Mouse (Mus musculus) intestine, embryonic 16.5 days (tissue): ENCODE data around the gene Bmpr1a. TPM values are rescaled to one million over a fixed set of nuclear protein-coding genes. Genes with fewer than 3 reads are reported as not detected.
A peak's percentile ranks its signal among the peaks of the same experiment; 100 is the strongest.
"Not testable (repeated sequence)": the region's sequence is repeated elsewhere in the genome, so short reads cannot be mapped to it uniquely, and the experiment has no call there.

Source experiments
- ATAC-seq: fragments of 200-750 bp; cut with Nextera tagmentation; 2 replicates; pipeline ENCODE4 v1.8.0; 2017; ENCODE audit warnings: moderate TSS enrichment, moderate library complexity
- H3K27ac ChIP-seq: fragments of 300-500 bp; sonication (generic); 2 replicates; pipeline ENCODE4 v1.5.1; 2014; ENCODE audit warnings: mild to moderate bottlenecking, low read length
- H3K27me3 ChIP-seq: fragments of 300-500 bp; sonication (generic); replicated peaks from 2 replicates; pipeline ENCODE4 v1.6.1; 2014; ENCODE audit warnings: low read length, control low read depth, mixed read lengths; ENCODE audit not compliant: control insufficient read depth, insufficient read depth
- H3K36me3 ChIP-seq: fragments of 300-500 bp; sonication (generic); 2 replicates; pipeline ENCODE4 v1.6.1; 2014; ENCODE audit warnings: low read length, control low read depth; ENCODE audit not compliant: control insufficient read depth, insufficient read depth
- H3K4me1 ChIP-seq: fragments of 300-500 bp; sonication (generic); 2 replicates; pipeline ENCODE4 v1.6.1; 2014; ENCODE audit warnings: low read length, control low read depth, mixed read lengths; ENCODE audit not compliant: control insufficient read depth, insufficient read depth
- H3K4me2 ChIP-seq: fragments of 300-500 bp; sonication (generic); 2 replicates; pipeline ENCODE4 v1.6.1; 2014; ENCODE audit warnings: low read depth, low read length, control low read depth
- H3K4me3 ChIP-seq: fragments of 300-500 bp; sonication (generic); 2 replicates; pipeline ENCODE4 v1.5.1; 2014; ENCODE audit warnings: mild to moderate bottlenecking, low read length
- H3K9ac ChIP-seq: fragments of 300-500 bp; sonication (generic); 2 replicates; pipeline ENCODE4 v1.6.1; 2014; ENCODE audit warnings: low read depth, low read length
- H3K9me3 ChIP-seq: fragments of 300-500 bp; sonication (generic); 2 replicates; pipeline ENCODE4 v1.6.1; 2016; ENCODE audit warnings: low read length, control low read depth; ENCODE audit not compliant: control insufficient read depth
- WGBS: fragments of 180-500 bp; shearing (Covaris S2); extraction: QIAGEN DNeasy Blood & Tissue Kit; methylation state at CpG from one replicate; pipeline ENCODE4 v1.1.7; 2014; 5-methylcytosine and 5-hydroxymethylcytosine counted together
- polyA plus RNA-seq: library from polyadenylated mRNA; unstranded; fragments of >200 nt; fragmentation: Nextera tagmentation; extraction: Ambion mirVana; gene quantifications from 2 replicates; pipeline ENCODE4 v1.2.1, GENCODE M21; 2015

Gene Bmpr1a
- polyA plus RNA-seq, 1 experiment from 2014 or later, result 11.0 TPM

DNA sequence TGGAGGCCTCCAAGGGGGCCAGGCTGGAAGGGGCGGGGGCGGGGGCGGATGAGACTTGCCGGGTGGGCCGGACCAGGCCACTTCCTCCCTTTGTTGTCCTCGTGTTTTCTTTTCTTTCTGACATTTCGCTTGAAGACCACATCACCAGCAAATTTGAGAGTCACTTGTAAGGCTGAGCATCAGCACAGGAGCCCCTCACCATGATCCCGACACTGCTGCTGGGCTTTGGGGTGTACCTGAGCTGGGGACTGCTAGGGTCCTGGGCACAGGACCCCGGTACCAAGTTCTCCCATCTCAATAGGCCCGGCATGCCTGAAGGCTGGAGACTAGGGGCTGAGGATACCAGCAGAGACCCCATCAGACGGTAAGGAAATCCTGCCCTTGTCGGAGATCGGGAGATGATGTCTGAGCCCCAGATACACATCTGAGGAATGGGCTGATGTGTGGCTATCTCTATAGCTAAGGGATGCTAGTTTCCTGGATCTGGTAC is 127.7 kb downstream of the Bmpr1a start, which contains the start of gene Mmrn2:
Mmrn2 (plus strand) TSS at position 51 of the 490 bp plus-strand sequence.
- no peaks in the 10 kb centered on the region for H3K27me3 ChIP-seq
- H3K4me3 ChIP-seq, result peak within 1 kb of the TSS; percentile 7; the same call in 1 of the 2 replicates
- H3K4me1 ChIP-seq, result peaks cover 14% of the 10 kb centered on the region
- WGBS, result 76% methylated on average over 13 of the region's 13 CpGs
- no peak within 1 kb of the TSS for H3K27ac ChIP-seq
- no peak for ATAC-seq
- H3K9me3 ChIP-seq, result no peaks in the 10 kb centered on the region
- no peak within 1 kb of the TSS for H3K4me2 ChIP-seq
- H3K36me3 ChIP-seq, result no peaks in the 10 kb centered on the region
- H3K9ac ChIP-seq, result no peak within 1 kb of the TSS

DNA sequence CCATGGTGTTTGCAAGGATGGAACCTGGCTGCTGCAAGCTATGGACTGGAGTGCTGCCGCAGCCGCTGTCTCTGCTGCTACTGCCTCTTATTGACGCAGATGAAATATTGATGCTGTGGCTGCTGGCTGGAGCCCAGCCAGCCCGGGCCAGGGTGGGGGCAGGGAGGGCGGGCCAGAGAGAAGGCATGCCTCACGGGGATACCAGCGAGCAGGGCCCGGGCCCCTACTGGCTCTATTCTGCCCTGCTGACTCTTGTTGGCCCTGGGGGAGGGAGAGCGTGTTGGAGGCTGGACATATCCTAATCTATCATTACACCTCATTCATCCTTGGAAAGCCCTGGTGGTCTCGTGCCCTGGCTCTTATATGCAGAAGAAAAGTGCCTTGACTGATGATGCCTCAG is 128.6 kb downstream of the Bmpr1a start, which contains the start of gene Sncg:
Sncg (minus strand) TSS at position 213 of the 400 bp plus-strand sequence.
- 25% methylated on average over 10 of the region's 10 CpGs for WGBS
- Histone ChIP-seq H3K9me3 (no peaks in the 10 kb centered on the region), H3K4me2 (no peak within 1 kb of the TSS), H3K4me3 (0 out of 2 replicates have a peak within 1 kb of the TSS, but pooled peaks have one; percentile 7), H3K36me3 (no peaks in the 10 kb centered on the region), H3K27ac (no peak within 1 kb of the TSS), H3K27me3 (no peaks in the 10 kb centered on the region), H3K9ac (no peak within 1 kb of the TSS), H3K4me1 (peaks cover 14% of the 10 kb centered on the region)
- peak; percentile 22; the same call in 1 of the 2 replicates for ATAC-seq

- Histone ChIP-seq H3K4me2 (no peak overlapping the region), H3K9ac (no peak overlapping the region), H3K27me3 (no peaks in the 10 kb centered on the region), H3K36me3 (no peaks in the 10 kb centered on the region), H3K27ac (no peak overlapping the region), H3K9me3 (no peaks in the 10 kb centered on the region), H3K4me1 (peaks cover 9% of the 10 kb centered on the region), H3K4me3 (no peak overlapping the region)
- ATAC-seq, result no peak
- 82% methylated on average over 6 of the region's 6 CpGs for WGBS
These were observed 129.6 kb downstream of the Bmpr1a start for GRCm38 (mm10) chr14:34373581-34373980.

DNA sequence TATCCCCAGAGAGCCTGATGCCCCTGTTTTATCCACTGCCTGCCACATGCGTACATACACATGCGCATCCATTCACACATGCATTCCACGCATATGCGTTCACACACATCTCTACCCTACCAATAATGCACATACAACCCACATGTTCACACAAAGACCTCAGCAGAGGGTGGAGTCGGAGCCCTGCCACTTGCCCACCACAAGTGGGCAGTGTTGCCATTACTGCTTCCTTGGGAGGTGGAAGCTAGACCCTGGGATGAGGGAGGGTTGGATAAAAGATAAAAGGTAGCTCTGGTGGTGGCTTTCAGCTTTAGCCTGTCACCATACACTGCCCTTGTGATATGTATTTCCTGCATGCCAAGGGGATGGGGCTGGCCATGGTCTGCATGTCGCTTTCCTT is 130.5 kb downstream of the Bmpr1a start:
- Histone ChIP-seq H3K9ac (no peak overlapping the region), H3K36me3 (no peaks in the 10 kb centered on the region), H3K9me3 (no peaks in the 10 kb centered on the region), H3K27ac (no peak overlapping the region), H3K4me3 (no peak overlapping the region), H3K4me2 (no peak overlapping the region), H3K27me3 (no peaks in the 10 kb centered on the region), H3K4me1 (peaks cover 6% of the 10 kb centered on the region; the same call in 1 of the 2 replicates)
- no peak for ATAC-seq
- 87% methylated on average over 6 of the region's 6 CpGs for WGBS

DNA sequence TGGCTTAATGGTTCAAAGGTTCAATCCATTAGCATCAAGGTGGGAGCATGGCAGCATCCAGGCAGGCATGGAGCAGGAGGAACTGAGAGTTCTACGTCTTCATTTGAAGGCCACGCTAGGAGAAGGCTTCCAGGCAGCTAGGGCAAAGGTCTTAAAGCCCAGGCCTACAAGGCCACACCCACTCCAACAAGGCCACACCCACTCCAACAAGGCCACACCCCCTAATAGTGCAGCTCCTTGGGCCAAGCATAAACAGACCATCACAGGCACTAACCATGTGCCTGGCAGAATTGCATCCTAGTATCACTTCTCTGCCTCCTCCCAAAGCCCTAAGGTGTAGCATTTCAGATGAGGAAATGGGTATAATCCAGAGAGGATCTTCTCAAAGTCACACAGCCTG is 131.4 kb downstream of the Bmpr1a start:
- no peak; the same call in 1 of the 2 replicates for ATAC-seq
- H3K9ac ChIP-seq, result no peak overlapping the region
- WGBS, result 61% methylated on average over 2 of the region's 2 CpGs
- no peak overlapping the region for H3K4me2 ChIP-seq
- H3K9me3 ChIP-seq, result no peaks in the 10 kb centered on the region
- no peaks in the 10 kb centered on the region for H3K27me3 ChIP-seq
- H3K27ac ChIP-seq, result no peak overlapping the region
- H3K4me3 ChIP-seq, result no peak overlapping the region
- peaks cover 6% of the 10 kb centered on the region; the same call in 1 of the 2 replicates for H3K4me1 ChIP-seq
- H3K36me3 ChIP-seq, result no peaks in the 10 kb centered on the region

DNA sequence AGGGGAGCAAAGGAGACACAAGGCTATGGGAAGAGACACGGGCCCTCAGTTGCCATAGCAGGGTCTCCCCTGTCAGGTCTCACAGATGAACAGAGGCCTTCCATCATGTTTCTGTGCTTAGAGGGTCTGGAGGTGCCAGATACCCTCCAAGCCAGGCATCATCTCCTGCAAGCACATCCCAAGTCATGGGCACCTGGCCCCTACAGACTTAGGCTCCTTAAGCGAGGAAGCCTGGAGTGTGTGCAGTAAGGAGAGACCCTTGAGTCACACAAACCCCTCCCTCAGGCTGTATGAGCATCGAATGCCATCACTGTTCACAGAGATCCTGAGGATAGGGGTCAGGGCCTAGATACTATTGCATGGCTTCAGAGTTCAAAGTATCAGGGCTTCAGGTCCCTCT is 132.2 kb downstream of the Bmpr1a start:
- no peaks in the 10 kb centered on the region for H3K9me3 ChIP-seq
- no peak for ATAC-seq
- H3K27me3 ChIP-seq, result no peaks in the 10 kb centered on the region
- no peak overlapping the region for H3K4me2 ChIP-seq
- 89% methylated on average over 3 of the region's 3 CpGs for WGBS
- H3K4me1 ChIP-seq, result peaks cover 6% of the 10 kb centered on the region; the same call in 1 of the 2 replicates
- H3K36me3 ChIP-seq, result no peaks in the 10 kb centered on the region
- no peak overlapping the region for H3K9ac ChIP-seq
- H3K4me3 ChIP-seq, result no peak overlapping the region
- no peak overlapping the region for H3K27ac ChIP-seq

DNA sequence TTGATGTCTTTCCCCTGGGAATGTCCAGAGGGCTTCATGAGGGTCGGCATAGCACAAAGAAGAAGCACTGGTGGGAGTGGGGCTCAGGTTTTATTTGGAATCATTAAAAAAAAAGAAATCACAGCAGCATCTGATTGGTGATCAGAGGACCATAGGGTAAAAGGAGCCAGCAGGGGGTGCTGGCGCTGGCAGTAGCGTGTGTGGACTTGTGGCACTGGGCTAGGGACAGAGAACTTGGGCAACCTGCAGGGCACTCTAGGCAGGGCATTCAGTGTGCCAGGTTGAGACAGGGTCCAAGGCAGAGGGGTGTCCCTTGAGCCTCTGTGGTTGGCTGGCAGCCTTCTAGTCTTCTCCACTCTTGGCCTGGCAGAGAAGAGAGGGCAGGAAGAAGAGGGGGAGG is 132.9 kb downstream of the Bmpr1a start:
- 68% methylated on average over 3 of the region's 3 CpGs for WGBS
- no peaks in the 10 kb centered on the region for H3K27me3 ChIP-seq
- H3K4me3 ChIP-seq, result no peak overlapping the region
- no peak for ATAC-seq
- H3K9me3 ChIP-seq, result no peaks in the 10 kb centered on the region
- no peak overlapping the region for H3K9ac ChIP-seq
- no peak overlapping the region for H3K4me2 ChIP-seq
- no peaks in the 10 kb centered on the region for H3K36me3 ChIP-seq
- H3K27ac ChIP-seq, result no peak overlapping the region
- peaks cover 6% of the 10 kb centered on the region; the same call in 1 of the 2 replicates for H3K4me1 ChIP-seq

DNA sequence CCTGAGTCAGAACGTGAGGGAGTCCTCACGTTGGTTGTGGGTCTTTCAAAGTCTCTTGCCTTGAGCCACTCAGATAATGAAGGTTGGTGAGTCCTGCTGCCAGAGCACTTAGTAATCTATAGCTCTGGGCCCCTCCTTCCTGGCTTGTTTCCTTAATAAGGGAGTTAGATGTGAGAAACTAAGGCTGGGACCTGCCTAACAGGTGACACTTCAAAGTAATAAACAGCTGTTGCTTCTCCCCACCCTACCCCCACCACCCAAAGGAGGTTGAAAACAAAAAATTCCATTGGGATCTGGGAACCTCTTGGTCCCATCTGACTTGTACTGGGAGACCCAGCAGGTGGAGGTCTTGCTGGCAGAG is 138.0 kb downstream of the Bmpr1a start:
- no peak for ATAC-seq
- no peak overlapping the region for H3K4me3 ChIP-seq
- 92% methylated on average over 2 of the region's 2 CpGs for WGBS

DNA sequence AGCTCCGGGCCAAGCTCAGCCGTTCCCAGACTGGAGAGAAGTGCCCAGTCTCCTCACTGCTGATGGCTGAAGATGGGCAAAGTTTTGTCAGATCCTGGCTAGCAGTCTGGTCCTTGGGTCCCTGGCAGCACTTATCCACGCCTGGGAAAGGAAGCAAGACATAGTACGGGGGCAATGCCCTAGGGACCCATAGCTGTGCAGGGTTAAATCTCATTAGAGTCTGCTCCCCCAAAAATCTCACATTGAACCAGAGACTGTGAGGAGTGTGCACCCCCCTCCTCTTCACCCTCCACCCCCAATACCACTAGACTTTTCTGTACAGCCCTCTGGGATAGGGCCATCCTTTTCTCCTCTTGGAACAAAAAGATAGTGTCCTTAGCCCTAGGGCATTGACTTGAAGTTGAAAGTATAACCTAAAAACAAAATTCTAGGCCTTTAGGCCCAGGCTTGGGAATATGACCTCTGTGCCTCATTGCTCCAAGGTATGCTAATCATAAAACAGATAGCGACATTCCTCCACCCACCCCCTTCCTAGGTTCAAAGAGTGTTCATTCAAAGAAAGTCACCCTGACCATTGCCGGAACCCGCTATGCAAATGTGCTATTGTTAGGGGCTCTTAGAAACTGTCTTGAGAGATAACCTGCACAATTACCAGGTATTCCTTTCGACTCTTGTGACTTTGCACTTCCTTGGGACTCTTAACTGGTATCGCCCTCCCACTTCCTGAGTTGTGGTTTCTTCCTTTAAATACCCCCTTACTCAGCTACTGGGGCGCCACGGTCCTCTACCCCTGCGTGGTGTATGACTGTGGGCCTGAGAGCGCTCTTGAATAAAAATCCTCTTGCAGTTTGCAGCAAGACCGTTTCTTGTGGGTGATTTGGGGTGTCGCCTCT is 138.6 kb downstream of the Bmpr1a start:
- not testable (repeated sequence) for H3K27me3 ChIP-seq, H3K4me1 ChIP-seq, H3K27ac ChIP-seq, H3K9me3 ChIP-seq, ATAC-seq, H3K36me3 ChIP-seq
- WGBS, result 84% methylated on average over 15 of the region's 15 CpGs
- Histone ChIP-seq H3K4me3 (peak overlapping the region; percentile 48; the same call in 1 of the 2 replicates), H3K9ac (peak overlapping the region; percentile 59; the same call in 1 of the 2 replicates), H3K4me2 (peak overlapping the region; percentile 90; the same call in 1 of the 2 replicates)

More for the DNA sequence above, 138.0 kb downstream of the Bmpr1a start:
- Histone ChIP-seq H3K4me1 (peaks cover 4% of the 10 kb centered on the region; the same call in 1 of the 2 replicates), H3K36me3 (no peaks in the 10 kb centered on the region), H3K27me3 (no peaks in the 10 kb centered on the region), H3K27ac (no peak overlapping the region), H3K9me3 (no peaks in the 10 kb centered on the region), H3K9ac (no peak overlapping the region), H3K4me2 (no peak overlapping the region)
